Mouse (Mus musculus): ENCODE results near the gene Grk6.
A peak's percentile ranks its signal among the peaks of the same experiment; 100 is the strongest.
"Not testable (repeated sequence)": the region's sequence is repeated elsewhere in the genome, so short reads cannot be mapped to it uniquely, and the experiment has no call there.

The Grk6 gene

GRCm38 (mm10) chr13:55429226-55429888 is 15.5 kb upstream of the Grk6 start:
- DNase-seq, result peak; percentile 72 to 77

DNA sequence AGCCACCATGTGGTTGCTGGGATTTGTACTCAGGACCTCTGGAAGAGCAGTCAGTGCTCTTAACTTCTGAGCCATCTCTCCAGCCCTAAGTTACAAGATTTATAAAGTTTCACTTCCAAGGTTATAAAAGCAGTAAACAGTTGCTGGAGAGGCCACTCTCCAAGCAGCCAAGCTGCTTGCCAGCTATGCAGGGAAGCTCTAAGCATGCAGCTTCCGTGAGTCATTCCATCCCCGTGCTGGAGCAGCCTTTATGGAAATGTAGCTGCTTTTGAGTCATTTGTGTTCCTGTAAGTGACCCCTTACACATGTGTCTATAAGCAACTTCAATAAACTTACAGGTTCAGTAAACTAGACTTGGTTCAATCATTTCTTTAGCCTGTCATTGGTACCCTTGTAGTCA is 14.3 kb upstream of the Grk6 start:
- no peak for DNase-seq

- no peak for DNase-seq
Measured at GRCm38 (mm10) chr13:55431889-55432685, 12.8 kb upstream of the Grk6 start.

- DNase-seq, result not testable (repeated sequence)
Measured at GRCm38 (mm10) chr13:55437111-55437629, 7.7 kb upstream of the Grk6 start.

DNA sequence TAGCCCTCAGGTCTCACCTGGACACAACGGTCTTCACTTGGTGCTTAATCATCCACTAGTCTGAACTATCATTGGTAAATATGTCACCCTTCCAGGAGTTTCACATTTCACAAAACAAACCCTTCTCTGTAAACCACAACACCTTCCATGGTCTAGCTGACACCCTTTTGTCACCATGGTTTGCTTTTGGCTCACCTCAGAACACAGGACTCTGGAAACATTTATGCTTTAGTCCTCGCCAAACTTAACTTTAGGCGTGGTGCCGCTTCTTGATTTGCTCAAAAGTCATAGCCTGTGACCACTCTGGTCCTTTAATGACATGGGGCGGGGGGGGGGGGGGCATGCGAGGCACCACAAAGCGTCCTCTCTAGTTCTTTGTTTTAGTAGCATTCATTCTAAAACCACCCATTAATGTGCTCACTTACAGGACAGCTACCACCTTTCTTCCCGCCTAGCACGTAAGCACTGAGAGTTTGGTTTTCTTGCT is 1.0 kb upstream of the Grk6 start:
- no peak for DNase-seq

DNA sequence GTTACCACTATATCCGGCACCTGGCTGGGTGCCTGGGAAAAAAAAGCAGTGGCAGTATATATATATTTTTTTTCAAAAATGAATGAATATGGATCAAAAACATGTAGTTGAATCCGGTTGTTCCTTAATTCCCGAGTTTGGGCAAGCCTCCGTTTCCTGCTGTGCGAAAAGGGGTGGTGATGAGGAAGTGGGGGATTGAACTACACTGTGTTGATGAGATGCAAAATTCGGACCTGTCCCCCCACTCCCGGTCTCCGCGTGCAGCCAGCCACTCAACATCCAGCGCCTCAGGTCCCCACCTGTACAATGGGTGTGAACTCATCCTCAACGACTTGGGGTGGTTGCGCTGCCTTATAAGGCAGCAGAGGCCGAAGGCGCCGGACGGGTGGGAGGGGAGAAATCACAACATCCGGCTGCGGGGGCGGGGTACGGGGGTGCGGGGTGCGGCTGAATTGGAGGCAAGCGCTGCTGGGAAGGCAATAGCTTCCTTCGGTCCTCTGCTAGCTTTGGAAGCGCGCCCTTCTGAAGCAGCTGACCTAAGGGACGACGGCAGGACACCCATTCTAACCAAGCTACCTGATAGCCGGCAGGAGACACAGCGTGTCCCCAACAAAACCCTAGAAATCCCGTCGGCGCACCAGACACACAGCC is 461 bp upstream of the Grk6 start:
- no peak for DNase-seq

DNA sequence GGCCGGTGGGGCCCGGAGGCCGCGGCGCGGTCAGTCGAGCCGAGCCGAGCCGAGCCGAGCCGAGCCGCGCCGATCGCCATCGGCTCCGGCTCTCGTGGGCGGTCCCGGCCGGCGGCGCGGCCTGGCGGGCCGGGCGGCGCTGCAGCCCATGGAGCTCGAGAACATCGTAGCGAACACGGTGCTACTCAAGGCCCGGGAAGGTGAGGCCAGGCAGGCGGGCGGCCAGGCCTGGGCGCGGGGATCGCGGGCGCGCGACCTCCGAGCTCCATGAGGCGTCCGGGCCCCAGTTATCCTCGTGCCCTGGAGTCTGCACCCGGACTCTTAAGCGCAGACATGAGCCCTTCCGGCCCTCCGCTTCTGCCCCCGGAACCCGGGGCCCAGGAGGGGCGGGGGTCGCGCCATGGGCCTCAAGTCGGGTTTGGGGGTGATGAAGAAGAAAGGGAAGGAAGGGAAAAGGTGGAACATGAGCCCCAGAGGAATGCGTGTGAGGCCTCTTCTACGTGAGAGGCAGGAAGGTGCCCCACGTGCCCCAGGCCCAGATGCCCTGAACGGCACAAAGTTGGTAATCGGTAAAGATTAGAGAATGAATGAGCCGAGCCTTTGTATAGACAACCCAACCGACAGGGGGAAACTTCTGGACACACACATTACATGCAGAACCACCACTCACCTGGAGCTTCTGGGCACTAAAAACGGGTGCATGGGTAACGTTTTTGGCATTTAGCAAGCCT is 654 bp downstream of the Grk6 start:
- DNase-seq, result no peak

DNA sequence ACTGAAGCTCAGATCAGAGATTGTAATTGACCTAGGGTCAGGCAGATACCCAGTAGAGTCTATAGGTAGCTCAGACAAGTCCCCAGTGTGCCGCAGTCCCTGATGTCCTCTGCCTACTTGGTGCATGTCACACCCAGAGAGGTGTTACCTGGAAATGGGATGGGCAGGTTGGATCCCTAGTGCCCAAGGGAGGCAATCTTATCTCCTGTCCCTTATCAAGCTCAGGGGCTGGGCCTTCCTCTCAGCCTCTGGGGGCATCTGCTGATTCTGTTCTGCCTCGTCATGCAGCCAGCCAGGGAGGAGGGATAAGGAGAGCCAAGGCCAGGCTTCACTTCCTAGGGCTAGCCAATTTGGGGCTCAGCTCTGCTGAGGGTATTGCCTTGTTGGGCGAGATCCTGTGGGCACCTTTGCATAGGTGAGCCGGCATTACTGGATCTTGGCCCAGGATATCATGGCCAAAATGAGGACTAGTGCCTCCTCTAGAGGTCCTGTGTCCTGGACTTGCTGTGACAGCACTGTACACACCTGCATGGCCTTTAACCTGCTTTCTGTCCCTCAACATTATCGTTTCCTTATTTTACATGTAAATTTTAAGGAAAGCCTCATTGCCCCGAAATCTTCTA is 1.7 kb downstream of the Grk6 start:
- DNase-seq, result no peak

- peak; percentile 71 to 74 for DNase-seq
Measured at GRCm38 (mm10) chr13:55447543-55447943, 2.7 kb downstream of the Grk6 start.

DNA sequence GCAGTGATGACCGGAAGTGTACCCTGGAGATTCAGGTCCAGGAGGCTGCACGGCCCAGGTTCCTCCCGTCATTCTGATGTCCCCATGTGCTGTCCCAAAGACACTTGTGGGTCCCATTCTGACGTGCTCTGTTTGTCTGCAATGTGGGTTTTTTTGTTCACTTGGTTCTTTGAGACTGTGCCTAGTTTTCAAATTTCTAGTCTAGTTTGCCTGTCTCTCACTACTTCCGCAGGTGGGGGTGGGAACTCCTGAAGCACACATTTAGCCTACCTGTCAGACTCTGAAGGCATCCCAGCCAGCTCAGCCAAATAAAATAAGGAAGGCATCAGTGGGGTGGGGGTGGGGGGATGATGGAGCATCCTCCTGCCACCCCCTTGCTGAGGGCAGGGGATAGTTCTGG is 3.3 kb downstream of the Grk6 start:
- no peak for DNase-seq

- no peak for DNase-seq
Measured at GRCm38 (mm10) chr13:55449205-55449604, 4.3 kb downstream of the Grk6 start.

- DNase-seq, result peak; percentile 45 to 62
Measured at GRCm38 (mm10) chr13:55449679-55450441, 5.0 kb downstream of the Grk6 start.

DNA sequence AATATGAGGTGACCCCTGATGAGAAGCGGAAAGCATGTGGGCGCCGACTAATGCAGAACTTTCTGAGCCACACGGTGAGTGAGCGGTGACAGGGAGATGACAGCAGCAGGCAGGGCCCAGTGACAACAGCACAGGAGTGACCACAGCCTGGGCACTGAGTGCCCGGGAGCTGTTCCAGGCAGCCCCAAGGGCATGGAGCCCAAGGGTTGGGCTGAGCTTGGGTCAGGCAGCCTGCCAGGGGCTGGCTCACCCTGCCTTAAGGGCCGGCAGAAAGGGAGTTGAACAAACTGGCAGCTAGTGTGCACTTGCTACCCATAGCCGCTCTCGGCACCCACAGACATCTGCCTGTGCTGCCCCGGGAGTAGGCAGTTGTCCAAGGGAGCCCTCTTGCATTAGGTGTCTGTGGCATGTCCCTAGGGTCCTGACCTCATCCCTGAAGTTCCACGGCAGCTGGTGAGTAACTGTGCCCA is 5.7 kb downstream of the Grk6 start:
- DNase-seq, result peak in 1 of 2 experiments; percentile 58

GRCm38 (mm10) chr13:55451296-55451695 is 6.4 kb downstream of the Grk6 start:
- DNase-seq, result no peak

DNA sequence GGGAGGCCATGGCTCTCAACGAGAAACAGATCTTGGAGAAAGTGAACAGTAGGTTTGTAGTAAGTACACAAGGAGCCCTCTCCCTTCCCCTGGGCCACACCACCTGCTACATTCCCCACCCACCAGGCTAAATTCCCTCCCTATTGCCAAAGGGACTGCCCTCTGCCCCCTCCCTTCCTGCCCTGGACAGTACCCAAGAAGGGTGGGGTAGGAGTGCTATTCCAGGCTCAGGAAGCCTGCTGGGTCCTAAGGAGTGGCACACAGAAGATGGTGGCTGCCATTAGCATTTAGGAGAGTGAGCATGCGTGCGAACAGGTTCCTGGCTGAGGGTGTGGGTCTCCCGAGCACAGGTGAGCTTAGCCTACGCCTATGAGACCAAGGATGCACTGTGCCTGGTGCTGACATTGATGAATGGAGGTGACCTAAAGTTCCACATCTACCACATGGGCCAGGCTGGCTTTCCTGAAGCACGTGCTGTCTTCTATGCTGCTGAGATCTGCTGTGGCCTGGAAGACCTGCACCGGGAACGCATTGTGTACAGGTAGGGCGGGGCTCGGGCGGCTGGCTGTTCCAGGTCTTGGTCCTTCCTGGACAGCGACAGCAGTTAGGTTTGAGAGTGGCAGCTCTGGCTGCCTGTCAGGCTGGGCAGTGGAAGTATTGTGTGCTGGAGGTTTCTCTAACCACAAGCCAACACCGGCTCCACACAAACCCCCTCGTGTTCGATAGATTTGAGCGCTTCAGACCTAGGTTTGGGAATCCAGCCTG is 7.1 kb downstream of the Grk6 start:
- peak in 1 of 2 experiments; percentile 56 for DNase-seq

DNA sequence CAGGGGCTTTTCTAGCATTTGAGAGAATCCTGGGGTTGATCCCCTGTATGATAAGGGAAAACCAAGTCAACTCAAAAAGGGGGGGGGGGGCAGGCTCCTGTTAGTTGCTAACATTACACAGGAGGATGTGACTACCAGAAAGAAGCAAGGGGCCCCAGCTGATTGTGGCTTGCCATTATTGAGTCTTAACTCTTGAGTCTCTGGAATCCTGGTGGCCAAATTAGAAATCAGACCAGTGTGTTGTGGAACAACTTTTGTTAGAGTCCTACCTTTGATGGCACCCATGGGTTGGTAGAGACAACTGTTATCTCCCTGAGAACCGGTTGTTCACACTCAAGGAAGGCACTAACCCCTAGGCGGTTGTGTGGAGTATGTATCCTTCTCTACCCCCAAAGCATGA is 18.1 kb downstream of the Grk6 start:
- no peak for DNase-seq

DNA sequence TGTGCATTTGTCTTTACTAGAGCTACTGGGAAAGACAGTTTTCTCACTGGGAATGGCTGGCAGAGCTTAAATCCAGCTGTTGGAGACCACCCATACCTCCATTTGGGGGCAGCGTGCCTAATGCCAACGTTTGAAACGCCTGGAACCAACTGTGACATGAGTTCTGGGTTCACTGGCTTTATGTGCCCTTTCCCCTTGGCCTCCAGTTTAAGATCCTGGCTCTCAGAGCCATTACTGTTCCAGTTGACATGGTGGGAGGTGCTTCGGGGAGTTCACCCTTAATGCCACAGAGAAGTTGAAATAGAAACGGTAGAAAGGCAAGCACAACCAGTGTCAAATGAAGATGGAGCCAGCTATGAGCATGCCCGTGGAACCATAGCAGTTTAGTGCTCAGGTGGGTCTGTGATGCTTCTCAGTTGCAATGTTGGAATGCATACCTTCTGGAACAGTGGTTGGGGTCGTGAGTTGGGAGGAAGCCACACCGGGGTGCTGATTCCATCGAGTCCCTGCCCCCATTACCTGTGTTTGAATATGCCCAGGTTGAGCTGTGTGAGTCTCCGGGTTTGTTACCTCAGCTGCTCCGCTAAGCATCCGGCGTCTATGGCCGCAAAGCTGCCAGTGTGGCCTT is 18.6 kb downstream of the Grk6 start:
- no peak for DNase-seq

DNA sequence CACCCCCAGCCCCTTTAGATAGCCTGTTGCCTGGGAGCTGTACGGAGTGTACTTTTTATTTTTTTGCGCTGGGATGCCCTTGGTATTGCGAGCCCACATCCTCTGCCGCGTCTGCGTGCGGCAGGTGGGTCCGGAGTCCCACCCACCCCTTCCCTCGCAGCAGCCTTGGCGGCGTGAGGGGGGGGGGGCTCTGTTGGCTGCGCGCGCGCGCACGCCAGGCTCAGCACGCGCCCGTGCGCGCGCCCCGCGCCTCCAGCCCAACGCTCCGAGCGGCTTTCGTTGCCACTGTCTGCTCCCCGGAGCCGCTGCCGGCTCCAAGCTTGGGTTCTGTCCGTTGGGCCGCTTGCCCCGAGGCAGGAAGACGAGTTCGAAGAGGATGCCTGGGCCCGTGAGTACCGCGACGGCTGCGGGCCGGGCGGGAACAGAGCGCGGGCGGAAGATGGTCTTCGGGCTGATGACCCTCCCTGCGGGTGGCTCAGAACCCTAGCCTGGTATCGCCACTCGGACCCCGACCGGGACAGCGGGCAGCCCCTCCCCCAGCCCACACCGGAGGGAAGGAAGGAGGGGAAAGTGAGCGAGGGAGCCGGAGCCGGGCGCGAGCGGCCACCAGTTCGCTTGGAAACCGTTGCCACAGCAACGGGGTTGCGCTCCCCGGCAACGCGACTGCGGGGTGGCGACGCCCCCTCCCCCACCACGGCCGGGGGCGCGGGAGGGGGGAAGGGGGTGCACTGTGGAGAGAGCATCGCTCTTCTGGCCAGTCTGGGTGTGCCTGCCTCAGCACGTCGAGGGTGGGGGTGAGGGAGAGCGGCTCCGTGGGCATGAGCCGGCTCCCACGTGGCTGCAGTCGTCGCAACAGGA is 19.4 kb downstream of the Grk6 start, which contains the start of gene Prr7:
Gene Prr7, plus strand, starts transcription at position 241 of the 858 bp plus-strand sequence.
- DNase-seq, result peak; percentile 57 to 65

DNA sequence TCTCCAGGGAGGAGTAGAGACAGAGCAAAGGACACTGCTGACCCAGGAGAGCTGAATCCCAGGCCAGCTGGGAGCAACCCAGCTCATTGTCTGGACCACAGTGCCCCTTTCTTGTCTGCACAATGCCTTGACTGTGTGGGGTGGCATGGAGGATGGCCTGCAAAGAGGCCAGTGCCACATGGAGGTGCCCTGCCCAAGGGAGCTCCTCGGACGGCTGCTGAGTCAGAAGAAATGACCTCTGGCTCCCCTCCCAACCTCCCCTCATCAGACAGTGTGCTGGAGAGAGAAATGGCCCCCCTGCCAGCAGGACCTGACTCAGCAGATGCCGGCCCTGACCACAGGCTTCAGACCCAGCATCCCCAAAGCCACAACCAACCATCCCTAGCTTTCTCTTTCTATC is 20.3 kb downstream of the Grk6 start:
- no peak for DNase-seq

All from lung, postnatal 4 days (tissue).